Mouse (Mus musculus): ENCODE results near the gene Pde4d.

Pde4d gene

DNA sequence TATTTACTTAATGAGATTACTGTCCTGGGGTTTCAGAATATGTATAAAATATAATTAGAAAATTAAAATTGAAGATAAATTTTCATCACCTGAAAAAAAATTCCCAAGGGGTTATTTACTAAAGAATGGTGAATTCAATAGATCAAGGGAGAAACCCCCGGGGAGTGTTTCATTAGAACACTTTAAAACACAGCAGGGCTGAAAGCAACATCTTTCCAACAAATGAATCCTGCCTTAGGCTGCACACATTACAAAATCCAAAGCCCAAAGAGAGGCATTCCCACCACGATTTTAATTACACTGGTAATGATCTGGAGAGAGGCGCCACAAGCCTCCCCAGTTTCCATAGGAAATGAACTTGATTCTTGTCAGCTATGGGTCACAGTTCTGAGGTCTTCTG lies 1205.6 kb downstream of the Pde4d start:
- DNase-seq (ENCODE audit: low spot score), result no peak

DNA sequence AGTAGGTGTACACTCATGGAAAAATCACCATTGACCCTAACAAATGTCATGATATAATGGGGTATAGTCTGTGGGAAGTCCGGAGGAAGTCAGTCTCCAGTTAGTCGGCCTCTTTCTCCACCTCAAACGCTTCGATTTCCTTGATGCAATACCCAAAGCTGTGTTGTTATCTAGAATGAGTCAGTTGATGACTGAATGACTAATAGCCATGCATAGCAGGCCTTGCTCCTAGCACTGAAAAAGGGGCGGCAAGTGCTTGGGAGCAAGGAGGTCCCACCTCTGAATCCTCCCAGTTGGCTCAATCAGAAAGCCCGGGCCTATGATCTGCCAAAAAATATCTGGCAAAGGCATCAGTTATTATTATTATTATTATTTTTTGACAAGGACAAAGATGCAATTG lies 1209.4 kb downstream of the Pde4d start:
- no peak for DNase-seq (ENCODE audit: low spot score)

DNA sequence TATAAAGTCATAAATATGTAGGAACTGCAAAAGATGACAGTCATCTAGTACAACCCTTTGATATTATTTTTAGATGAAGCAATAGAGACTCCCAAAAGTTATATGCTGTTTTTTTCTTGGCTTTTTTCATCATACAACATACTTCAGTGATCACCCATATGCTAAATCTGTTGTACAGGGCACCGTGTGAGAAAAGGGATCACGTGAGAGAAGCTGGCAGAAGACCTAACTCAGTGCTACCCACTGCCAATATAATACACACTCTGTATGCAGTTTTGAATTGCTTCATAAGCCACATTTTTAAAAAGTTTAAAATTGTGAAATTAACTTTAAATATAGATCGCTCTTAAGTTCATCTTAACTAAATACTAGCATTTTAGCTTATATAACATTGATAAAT lies 1211.6 kb downstream of the Pde4d start:
- DNase-seq (ENCODE audit: low spot score), result no peak

DNA sequence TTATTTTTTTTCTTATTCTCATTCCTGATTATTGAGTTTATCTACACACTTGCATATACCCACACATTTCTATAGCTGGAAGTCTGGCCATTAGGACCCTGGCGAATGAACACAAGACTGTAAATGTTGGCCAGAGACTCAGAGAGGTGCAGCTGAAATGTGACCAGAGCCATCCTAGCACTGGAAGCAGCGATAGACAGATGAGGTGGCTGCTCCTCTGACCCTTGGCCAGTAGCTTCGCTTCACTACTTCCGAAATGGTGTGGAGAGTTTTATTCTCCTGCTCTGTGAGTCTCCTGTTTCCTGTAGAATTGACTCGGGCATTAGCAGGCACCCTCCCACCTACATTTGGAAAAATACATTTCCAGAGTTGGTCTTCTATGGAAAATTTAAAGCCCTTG lies 1212.4 kb downstream of the Pde4d start:
- no peak for DNase-seq (ENCODE audit: low spot score)

DNA sequence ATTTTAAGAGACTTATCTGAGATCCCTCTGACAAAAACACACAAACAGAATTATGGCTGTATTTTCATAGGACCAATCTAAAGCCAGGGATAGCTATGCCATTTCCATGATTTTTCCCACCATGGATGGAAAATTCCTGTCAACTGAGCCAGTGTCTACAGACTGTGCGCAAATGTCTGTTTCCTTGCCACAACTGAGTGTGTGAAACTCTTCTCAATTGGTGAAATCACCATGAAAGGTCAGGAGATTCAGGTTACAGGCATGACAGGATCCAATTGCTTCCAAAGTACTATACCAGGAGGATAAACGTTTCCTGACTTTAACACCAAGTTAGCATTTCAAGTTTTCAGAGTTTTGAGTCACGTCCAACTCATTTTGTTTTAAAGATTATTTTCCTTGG lies 1213.0 kb downstream of the Pde4d start:
- no peak for DNase-seq (ENCODE audit: low spot score)

DNA sequence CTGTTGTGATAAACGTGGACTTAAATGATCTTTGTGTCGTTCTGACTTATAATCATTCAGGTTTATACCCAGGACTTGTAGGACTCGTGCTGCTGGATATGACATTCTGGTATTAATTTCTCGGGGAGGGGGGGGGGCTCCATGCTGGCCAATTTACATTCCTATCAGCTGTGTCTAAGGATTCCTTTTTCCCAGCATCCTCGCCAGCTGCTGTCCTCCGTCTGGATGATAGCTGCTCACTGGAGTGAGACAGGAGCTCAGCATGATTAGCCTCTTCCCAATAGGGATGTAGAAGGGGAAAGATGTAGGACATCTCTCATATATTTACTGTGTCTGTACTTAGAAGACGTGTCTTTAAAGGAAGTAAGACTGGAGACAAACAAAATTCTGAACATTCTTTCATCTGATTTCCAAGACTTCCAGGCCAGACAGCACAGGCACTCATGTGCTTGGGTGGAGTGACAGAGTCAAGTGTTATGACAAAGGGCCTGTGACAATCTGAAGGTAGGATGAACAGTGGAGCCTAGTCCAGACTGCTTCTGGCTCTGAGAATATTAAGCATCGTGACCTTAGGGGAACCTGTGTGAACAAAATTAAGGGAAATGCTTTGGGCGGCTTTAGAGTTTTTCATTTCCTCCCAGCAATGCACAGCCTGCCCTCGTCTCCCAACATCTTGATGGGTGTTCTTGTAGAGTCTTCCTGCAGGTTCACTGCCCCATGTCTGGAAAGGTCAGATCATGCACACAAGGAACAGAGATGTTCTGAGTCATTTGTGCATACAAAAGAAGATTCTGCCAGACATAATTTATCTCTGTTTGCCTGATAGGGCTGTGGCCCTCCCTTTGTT lies 1215.4 kb downstream of the Pde4d start:
- no peak for DNase-seq (ENCODE audit: low spot score)

DNA sequence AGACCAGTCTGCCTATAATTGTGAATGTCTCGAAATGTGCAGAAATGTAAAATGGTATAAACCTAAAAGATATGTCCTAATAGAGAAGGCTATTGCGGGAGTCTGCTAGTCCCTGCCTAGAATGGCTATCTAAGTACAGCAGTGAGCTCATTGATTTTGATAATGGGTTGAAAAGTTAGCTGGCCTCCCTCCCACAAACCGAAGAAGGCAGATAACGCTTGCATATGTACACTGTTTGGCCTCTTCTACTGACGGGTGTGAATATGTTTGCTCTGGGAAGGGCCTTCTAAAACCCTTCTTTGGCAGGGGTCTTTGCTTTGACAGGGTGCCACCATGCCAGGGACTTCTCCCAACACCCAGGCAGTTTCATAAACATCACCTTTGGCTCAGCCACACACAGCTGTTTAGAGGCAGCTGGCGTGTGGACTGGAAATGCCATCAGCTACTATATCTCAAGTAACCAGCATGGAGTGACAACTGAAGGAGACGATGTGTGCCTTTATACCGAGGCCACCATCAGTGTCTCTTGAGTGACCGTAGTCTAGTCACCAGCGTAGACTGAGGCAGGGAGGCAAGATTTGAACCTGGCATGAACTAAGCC lies 1216.2 kb downstream of the Pde4d start:
- no peak for DNase-seq (ENCODE audit: low spot score)

DNA sequence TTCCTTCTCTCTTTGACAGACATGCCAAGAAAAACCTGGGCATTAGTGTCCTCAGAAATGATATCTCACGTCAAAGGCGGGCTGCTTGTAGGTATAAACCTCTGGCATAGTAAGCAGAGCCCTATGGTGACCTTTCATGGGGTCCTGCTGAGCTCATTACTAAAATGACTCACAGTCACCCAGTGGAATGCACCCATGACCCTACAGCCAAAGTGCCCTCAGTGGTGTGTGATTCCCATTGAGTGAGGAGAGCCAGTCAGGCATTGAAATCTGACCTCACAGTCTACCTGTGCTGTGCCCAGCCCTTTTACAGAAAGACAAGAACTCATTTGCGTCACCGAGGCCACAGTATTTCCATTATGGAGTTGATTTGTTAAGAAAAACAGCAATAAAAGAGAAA lies 1220.2 kb downstream of the Pde4d start:
- no peak for DNase-seq (ENCODE audit: low spot score)

DNA sequence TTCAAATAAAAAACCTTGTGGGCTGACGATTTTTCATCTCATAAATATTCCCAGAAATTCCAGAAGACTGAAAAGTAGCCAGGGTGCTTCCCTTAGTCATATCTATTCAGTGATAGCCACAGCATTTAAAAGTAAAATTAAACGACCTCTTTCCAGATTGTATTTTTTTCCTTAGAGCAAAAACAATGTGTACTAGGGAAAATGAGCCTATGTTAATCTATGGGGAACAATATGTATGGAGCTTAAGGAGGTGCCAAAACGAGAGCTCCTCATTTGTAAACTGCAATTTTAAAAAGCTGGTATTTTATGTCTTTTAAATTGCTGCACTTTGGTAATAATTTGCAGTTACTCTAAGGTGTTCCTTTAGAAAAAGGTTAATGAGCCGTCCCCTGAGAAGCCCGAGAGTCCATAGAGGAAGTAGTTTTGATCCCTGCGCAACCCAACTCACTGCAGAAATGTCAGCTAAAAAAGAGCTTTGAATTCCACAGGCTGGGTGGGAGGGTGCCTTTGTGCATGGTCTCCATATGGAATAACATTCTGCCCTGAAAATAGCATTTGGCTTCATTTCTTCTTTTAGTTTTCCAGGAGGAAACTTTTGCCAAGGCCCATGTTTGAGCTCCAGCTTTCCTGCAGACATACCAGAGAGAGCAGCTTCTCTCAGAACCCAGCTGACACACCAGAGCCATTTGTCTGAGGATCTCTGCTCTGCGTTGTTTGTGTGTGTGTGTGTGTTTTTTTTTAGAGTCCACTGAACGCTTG lies 1222.0 kb downstream of the Pde4d start:
- no peak for DNase-seq (ENCODE audit: low spot score)

DNA sequence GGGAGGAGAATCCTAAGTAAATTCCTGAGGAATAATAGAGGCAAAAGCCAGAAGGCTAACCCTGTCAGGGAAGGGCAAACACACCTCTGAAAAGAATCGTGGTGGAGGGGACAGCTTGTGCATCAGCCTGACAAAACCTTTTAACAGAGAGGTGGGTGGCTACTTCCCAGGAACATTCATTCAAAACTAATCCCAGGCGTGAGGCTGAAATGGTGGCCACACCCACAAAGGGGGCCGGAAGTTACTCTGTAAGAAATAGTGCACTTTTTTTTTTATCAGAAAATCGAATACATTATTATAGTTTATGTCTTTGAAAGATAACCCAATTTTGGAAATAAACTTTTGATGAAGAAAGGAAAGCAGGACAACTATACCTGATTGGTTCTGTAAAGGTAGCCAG lies 1227.3 kb downstream of the Pde4d start:
- DNase-seq (ENCODE audit: low spot score), result no peak

DNA sequence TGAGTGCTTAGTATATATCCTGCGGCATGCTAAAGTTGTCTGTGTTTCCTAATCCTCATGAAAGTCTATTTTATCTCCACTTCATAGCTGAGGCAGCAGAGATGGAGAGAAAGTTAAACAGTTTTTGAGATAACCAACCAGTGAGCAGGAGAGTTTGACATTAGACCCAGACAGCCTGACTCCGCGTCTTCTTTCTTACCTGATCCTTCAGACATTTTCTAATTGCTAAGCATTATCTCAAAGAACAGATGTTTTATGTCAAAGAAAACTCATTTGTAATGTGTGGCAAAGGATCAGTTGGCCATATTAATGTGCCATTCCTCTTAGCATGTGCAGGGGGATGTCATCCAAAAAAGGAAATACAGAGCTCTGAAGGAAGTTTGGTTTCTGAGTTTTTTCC lies 1227.9 kb downstream of the Pde4d start:
- no peak for DNase-seq (ENCODE audit: low spot score)

DNA sequence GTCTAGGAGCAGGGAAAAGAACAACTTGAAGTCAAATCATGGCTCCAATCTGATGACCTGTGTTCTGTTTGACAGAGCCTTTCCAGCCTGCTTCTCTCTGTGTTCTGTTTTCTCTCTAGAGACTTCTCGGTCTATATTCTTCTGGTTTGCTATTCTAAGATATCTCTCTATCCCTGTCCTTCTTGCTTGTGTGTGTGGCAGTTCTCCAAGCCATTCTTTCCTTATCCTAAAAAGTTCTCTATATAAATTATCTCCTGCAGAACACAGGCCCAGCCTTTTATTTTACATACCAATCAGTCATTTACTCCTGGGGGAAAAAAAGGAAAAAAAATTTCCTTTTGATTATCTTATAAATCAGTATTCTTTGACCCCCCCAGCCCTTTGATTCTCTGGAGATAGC lies 1229.2 kb downstream of the Pde4d start:
- no peak for DNase-seq (ENCODE audit: low spot score)

DNA sequence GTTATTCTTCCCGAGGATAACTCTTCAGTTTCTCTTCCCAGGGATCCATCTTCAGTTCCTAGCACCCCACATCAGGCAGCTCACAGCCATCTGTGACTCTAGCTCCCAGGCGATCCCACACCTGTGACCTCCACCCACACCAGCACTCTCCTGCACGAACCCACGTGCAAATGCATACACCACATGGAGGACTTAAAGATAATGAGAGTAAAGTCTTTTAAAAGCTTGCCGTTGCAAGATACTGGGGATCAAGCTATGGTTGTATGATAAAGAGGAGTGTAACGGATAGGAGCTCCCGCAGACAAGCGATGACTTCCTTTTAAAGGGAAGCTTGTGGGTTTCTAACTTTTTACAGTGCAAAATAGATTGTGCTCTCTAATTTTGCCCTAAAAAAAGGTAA lies 1230.5 kb downstream of the Pde4d start:
- DNase-seq (ENCODE audit: low spot score), result no peak

DNA sequence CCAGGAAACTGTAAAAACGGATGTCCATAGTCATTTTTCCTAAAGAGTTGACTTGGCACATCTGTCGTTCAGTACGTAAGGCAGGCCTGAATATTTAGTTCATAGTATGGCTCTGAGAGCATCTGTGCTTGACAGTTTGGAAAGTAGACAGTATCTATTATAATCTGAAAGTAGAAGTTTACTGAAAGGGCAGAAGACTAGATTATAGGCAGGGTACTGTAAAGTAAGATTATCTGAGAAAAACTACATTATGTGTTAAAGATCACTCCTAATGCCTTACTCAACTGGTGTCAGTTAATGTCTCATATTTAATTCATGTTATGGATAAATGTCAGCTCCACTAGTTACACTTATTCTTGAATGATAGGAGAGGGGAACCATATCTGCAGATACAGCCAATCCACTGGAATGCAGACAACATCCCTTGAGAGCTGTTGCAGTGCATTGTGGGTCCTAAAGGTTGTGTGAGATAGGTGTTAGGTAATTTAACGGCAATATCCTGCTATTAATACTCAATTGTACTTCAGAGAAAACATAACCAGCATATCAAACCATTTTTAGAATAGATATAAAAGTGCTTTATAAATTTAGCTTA lies 1232.0 kb downstream of the Pde4d start:
- no peak for DNase-seq (ENCODE audit: low spot score)

DNA sequence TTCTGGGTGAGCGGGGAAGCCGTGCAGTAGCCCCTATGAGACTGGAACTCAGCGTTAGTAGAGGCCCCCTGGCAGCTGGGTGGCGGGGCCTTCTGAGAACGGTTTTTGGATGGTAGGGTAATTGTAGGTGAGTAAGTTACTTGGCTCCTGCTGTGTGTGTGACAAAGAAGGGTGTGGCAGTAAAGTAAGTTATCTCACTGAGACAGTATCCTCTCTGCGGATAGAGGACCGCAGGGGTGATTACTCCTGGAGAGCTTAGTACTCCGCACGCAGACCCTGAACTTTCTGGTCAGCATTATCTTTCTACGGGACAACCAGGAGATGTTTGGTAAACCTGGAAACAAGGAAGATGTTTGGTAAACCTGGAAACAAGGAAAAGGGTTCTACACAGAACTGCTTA lies 1233.3 kb downstream of the Pde4d start:
- DNase-seq (ENCODE audit: low spot score), result no peak

DNA sequence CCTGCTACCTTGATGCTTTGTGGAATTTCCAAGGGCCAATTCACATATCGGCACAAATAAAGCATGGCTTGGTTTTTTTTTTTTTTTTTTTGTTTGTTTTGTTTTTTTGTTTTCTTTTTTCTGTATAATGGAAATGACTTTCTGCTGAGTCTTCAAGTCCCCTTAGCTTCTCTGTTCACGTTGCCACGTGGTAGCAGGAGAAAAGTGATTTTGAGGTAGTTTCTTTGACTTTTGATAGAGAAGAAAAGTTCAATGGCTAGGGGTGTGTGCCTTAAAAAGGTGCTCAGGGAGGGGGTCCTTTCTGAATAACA lies 1235.2 kb downstream of the Pde4d start:
- no peak for DNase-seq (ENCODE audit: low spot score)

DNA sequence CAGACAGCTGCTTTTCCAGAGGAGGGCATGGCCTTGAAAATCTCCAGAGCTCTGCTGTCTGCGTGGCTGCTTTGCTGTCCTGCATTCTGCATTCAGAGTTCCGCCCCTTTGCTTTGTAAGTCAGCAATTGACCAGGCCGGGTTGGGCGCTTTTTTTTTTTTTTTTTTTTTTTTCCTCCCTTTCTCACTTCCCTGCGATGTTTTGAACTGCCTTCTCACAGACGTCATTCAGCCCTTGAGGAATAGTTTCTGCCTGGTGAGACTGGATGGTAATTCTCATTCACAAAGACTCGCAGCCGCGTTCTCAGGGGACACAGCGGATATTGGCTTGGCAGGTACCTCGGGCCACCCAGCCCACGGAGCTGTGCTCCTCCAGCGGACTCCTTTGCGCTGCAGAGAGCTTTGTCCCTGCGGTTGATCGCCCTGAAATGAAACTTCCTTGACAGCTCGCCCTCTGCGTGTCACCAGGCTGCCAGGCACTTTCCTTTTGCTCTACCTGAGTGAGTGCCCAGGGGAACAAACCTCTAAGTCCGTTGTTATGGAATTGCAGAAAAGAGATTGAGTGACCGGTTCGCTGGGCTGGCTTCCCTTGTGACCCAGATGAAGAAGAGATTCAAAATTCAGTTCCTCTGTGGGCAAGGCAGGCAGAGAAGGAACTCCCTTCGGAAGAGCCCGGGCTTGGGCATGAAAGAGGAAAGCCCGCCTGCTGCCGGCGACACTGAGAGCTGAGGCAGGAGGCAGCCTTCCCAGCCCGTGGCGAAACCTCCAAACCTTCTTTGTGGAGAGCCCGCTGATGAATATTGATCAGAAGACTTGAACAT lies 1235.8 kb downstream of the Pde4d start:
- DNase-seq (ENCODE audit: low spot score), result no peak

DNA sequence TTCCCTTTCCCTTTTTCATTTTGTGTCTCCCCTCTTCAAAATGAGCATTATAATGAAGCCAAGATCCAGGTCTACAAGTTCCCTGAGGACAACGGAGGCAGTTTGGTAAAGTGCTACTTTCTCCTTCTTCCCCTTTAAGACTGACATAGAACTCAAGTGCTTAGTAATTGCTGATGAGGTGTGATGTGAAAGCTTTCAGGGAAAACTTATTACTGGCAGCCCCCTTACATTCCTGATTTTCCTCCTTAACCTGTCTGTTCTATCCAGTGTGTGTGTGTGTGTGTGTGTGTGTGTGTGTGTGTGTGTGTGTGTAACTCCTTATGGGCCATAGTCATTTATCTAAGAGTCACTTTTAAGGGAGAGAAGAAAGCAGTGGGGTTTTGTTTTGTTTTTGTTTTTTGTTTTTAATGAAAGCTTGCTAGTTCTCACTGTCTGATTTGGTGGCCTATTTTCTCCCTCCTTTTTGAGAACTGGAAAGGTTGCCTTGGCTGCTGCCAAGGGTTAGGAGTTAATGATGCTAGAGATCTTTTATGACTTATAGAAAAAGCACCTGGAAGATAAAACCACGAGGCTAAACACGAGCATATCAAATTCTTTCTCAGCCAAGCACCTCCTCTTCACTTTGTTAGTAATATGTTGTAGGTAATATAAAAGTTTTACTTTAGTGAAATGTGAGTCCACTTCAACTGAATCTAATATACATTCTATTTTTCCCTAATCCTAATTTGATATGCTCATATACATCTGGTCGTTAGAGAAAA lies 1236.5 kb downstream of the Pde4d start:
- DNase-seq (ENCODE audit: low spot score), result no peak

DNA sequence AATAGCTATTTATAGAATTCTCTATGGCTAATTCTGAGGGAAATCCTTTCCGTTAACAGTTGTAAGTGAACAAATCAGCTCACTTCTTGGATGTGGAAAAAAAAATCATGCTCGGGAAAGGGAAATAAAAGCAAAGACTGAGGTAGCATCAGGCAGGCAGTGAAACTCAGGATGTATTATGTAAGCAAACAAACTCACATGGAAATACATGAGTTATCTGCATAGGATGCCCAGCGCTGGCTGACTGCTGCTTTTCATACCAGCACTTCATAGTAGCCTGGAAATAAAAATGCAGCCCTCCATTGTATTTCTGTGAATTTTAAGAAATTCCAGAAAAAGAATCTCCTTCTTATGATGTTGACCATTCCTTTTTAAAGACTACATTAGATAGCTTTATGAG lies 1237.2 kb downstream of the Pde4d start:
- DNase-seq (ENCODE audit: low spot score), result no peak

DNA sequence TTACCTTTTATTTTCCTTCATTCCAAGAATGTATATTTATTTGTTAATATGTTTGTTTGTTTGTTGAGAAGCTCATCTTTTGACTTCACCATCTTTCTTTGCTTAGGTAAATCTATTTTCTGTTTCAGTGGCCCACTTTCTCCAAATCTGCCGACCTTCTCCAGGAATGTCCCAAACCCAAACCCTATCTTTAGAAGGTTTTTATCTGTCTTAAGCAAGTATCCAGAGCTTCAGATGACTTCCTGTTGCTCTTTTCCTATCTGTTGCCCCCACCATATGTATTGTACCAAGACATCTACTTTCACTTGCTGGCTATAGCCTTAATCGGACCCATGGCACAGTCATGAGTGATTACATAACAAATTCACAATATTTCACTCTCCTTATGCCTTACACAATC lies 1238.4 kb downstream of the Pde4d start:
- DNase-seq (ENCODE audit: low spot score), result no peak

DNA sequence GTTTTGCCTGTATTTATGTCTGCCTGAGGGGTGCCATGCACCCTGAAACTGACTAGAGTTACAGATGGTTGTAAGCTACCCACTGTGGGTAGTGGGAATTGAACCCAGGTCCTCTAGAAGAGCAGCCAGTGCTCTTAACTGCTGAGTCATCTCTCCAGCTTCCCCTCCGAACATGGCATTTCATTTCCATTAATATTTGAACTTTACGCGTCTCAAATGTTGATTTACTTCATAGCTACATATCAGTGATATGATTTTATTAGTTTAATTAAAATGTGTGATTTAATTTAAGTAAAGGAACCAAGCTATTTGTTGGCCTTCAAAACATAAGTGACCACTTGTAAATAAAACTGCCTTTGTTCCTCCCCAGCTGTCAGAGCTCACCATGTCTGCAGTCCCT lies 1239.4 kb downstream of the Pde4d start:
- DNase-seq (ENCODE audit: low spot score), result no peak

Data from ovary, adult 18-20 months (tissue).